19 mouse cellular contexts compared by ENCODE assay signal in genomic region chr5:136479801-136480200, GRCm38 (mm10).
DNase-seq lines count a peak whose midpoint lies in the region; ATAC-seq and TF ChIP-seq lines count a peak whose summit lies in the region.
"Had no signal": no experiment of that assay in that cellular context is flagged by ENCODE, and none has a peak within 500 bp of the region (broad histone marks: within the 10 kb centered on the region; RNA-seq: fewer than 3 reads in every experiment).

No protein-coding gene starts in this region.

- TF ChIP-seq CTCF in gastrocnemius, adult 2 months (IDR thresholded peaks at IDR 0.05): no peak
- TF ChIP-seq CTCF in heart, postnatal 0 days (IDR thresholded peaks at IDR 0.05; ENCODE audit: low read depth): no peak

- peaks cover 50% of the 10 kb centered on the region for H3K4me1 ChIP-seq in heart, postnatal 0 days (ENCODE audit: control insufficient read depth, insufficient read depth)

- H3K9me3 ChIP-seq in heart, postnatal 0 days (replicated peaks; ENCODE audit: control insufficient read depth, low read length): no peaks in the 10 kb centered on the region
- H3K9me3 ChIP-seq: G1E; limb, embryonic 10.5 days; liver, embryonic 12.5 days; midbrain, embryonic 13.5 days had no signal

- no peak for ATAC-seq in heart, postnatal 0 days (ENCODE audit: insufficient read depth, low read depth)
- peak; percentile 43 for ATAC-seq in common myeloid progenitor, adult 5-6 weeks (replicated peaks; ENCODE audit: low read depth, poor library complexity, severe bottlenecking)
- ATAC-seq: forebrain, embryonic 14.5 days; inflammation-experienced regulatory T-cells, adult 6 months; liver, embryonic 12.5 days; midbrain, embryonic 13.5 days had no signal

- H3K27me3 ChIP-seq in heart, postnatal 0 days (ENCODE audit: control insufficient read depth, insufficient read depth, low read length): no peaks in the 10 kb centered on the region
- H3K27me3 ChIP-seq: liver, embryonic 12.5 days; midbrain, embryonic 13.5 days had no signal

- no peak overlapping the region for H3K4me3 ChIP-seq in gastrocnemius, adult 2 months
- H3K4me3 ChIP-seq in heart, postnatal 0 days (ENCODE audit: low read depth, low read length): no peak overlapping the region
- H3K4me3 ChIP-seq: limb, embryonic 10.5 days; liver, embryonic 12.5 days; midbrain, embryonic 13.5 days had no signal

- no peak for TF ChIP-seq EP300 in heart, postnatal 0 days (IDR thresholded peaks at IDR 0.05; ENCODE audit: low read depth)

- H3K36me3 ChIP-seq in heart, postnatal 0 days (replicated peaks; ENCODE audit: control insufficient read depth, insufficient read depth, low read length): peaks cover 7% of the 10 kb centered on the region; the same call in 1 of the 2 replicates
- H3K36me3 ChIP-seq: G1E had no signal

- no peak overlapping the region for H3K4me2 ChIP-seq in heart, postnatal 0 days (ENCODE audit: low read depth, low read length)
- H3K4me2 ChIP-seq: liver, embryonic 12.5 days; midbrain, embryonic 13.5 days had no signal

- intact Hi-C loops in gastrocnemius, adult 2 months (cut with DNase I): no loop called here
- intact Hi-C loops in gastrocnemius, postnatal 14 days (cut with DNase I; ENCODE audit: low total_unique reads): no loop called here
- intact Hi-C loops in heart, postnatal 14 days (cut with DNase I): no loop called here

- WGBS in heart, postnatal 0 days: 37% methylated on average over 4 of the region's 4 CpGs

- H3K27ac ChIP-seq in gastrocnemius, adult 2 months: peak overlapping the region; percentile 67
- peak overlapping the region; percentile 85 for H3K27ac ChIP-seq in heart, postnatal 0 days (ENCODE audit: low read depth)
- H3K27ac ChIP-seq: limb, embryonic 10.5 days; liver, embryonic 12.5 days; midbrain, embryonic 13.5 days had no signal

- no peak for DNase-seq in gastrocnemius, adult 2 months
- no peak for DNase-seq in gastrocnemius, postnatal 14 days
- DNase-seq in heart, postnatal 0 days (ENCODE audit: low spot score): no peak
- no peak for DNase-seq in heart, postnatal 14 days
- peak; percentile 43 for DNase-seq in 3134 (ENCODE audit: extremely low read depth, insufficient read length, low spot score)
- no peak for DNase-seq in retina, embryonic 14.5 days (ENCODE audit: low spot score)
- DNase-seq in neural tube, embryonic 10.5 days (ENCODE audit: extremely low spot score, low spot score): no peak
- DNase-seq: B cell, adult 2 months; cerebellum, adult 8-10 months; kidney, postnatal 36 days; layer of hippocampus, postnatal 36 days; thymus, adult 2 months had no signal

- no peak overlapping the region for H3K9ac ChIP-seq in heart, postnatal 0 days (replicated peaks; ENCODE audit: low read depth, low read length)
- H3K9ac ChIP-seq: liver, embryonic 12.5 days; midbrain, embryonic 13.5 days had no signal
